Mouse (Mus musculus): Measurements from ENCODE around the gene Olfr1469. TPM values are rescaled to one million over a fixed set of nuclear protein-coding genes. Genes with fewer than 3 reads are reported as not detected.

Gene Olfr1469
- not detected in 2 replicates for polyA plus RNA-seq (2012)

GRCm38 (mm10) chr19:13407549-13407948 lies at the start of gene Olfr1469:
Gene Olfr1469, plus strand, starts transcription at chr19:13407849.

GRCm38 (mm10) chr19:13361936-13362335 lies 45.7 kb upstream of the Olfr1469 start, which contains the start of gene Olfr1467:
Gene Olfr1467, plus strand, starts transcription at chr19:13362236.

GRCm38 (mm10) chr19:13443109-13443508 lies 35.5 kb downstream of the Olfr1469 start, which contains the start of gene Olfr1471:
Gene Olfr1471, plus strand, starts transcription at chr19:13443409.

GRCm38 (mm10) chr19:13455986-13456385 lies 48.3 kb downstream of the Olfr1469 start, which contains the start of gene Olfr1472:
Gene Olfr1472, minus strand, starts transcription at chr19:13456086.

Other genes with a start within 250 kb of the Olfr1469 start
- not detected in 2 replicates for gene Olfr1461, start 244.8 kb upstream of the Olfr1469 start, polyA plus RNA-seq (2012)
- gene Olfr1462, start 222.1 kb upstream of the Olfr1469 start, polyA plus RNA-seq (2012) = not detected in 2 replicates
- not detected in 2 replicates for gene Olfr1463, start 176.5 kb upstream of the Olfr1469 start, polyA plus RNA-seq (2012)
- not detected in 2 replicates for gene Olfr1465, start 92.3 kb upstream of the Olfr1469 start, polyA plus RNA-seq (2012)
- gene Olfr1466, start 69.0 kb upstream of the Olfr1469 start, polyA plus RNA-seq (2012) = not detected in 2 replicates
- gene Olfr1467, start 45.6 kb upstream of the Olfr1469 start, polyA plus RNA-seq (2012) = 0.04 and 0.11 TPM in 2 replicates
- gene Olfr1471, start 35.6 kb downstream of the Olfr1469 start, polyA plus RNA-seq (2012) = not detected in 2 replicates
- gene Olfr1472, start 48.2 kb downstream of the Olfr1469 start, polyA plus RNA-seq (2012) = not detected in 2 replicates
- not detected in 2 replicates for gene Olfr1474, start 61.7 kb downstream of the Olfr1469 start, polyA plus RNA-seq (2012)
- not detected in 2 replicates for gene Olfr1475, start 72.3 kb downstream of the Olfr1469 start, polyA plus RNA-seq (2012)
- 0.03 TPM in 1 of 2 replicates, not detected in the other for gene Olfr1477, start 92.7 kb downstream of the Olfr1469 start, polyA plus RNA-seq (2012)
- not detected in 2 replicates for gene Olfr1480, start 120.1 kb downstream of the Olfr1469 start, polyA plus RNA-seq (2012)
- not detected in 2 replicates for gene Olfr1484, start 175.7 kb downstream of the Olfr1469 start, polyA plus RNA-seq (2012)
- not detected in 2 replicates for gene Olfr1487, start 209.5 kb downstream of the Olfr1469 start, polyA plus RNA-seq (2012)
- 0.01 TPM in 1 of 2 replicates, not detected in the other for gene Olfr1489, start 223.8 kb downstream of the Olfr1469 start, polyA plus RNA-seq (2012)
- not detected in 2 replicates for gene Olfr1490, start 243.2 kb downstream of the Olfr1469 start, polyA plus RNA-seq (2012)